ENCODE assay signal across 8 mouse cellular contexts in genomic region chr1:167636948-167637347, GRCm38 (mm10). TPM values are rescaled to one million over a fixed set of nuclear protein-coding genes. Genes with fewer than 3 reads are reported as not detected.
DNase-seq lines count a peak whose midpoint lies in the region; ATAC-seq and TF ChIP-seq lines count a peak whose summit lies in the region.
"Had no signal": no experiment of that assay in that cellular context is flagged by ENCODE, and none has a peak within 500 bp of the region (broad histone marks: within the 10 kb centered on the region; RNA-seq: fewer than 3 reads in every experiment).

No protein-coding gene starts in this region.

- no peak overlapping the region for H3K9ac ChIP-seq in forebrain, embryonic 12.5 days
- H3K9ac ChIP-seq in hindbrain, embryonic 13.5 days: no peak overlapping the region

- H3K9me3 ChIP-seq in forebrain, embryonic 12.5 days: no peaks in the 10 kb centered on the region
- no peaks in the 10 kb centered on the region for H3K9me3 ChIP-seq in hindbrain, embryonic 13.5 days

- POLR2A ChIA-PET in Patski (lab: Charles Lee): no interaction called here

- H3K4me1 ChIP-seq in forebrain, embryonic 12.5 days: no peaks in the 10 kb centered on the region
- no peaks in the 10 kb centered on the region; the same call in 1 of the 2 replicates for H3K4me1 ChIP-seq in hindbrain, embryonic 13.5 days (replicated peaks)

- H3K4me3 ChIP-seq in forebrain, embryonic 12.5 days (replicated peaks): no peak overlapping the region
- H3K4me3 ChIP-seq in hindbrain, embryonic 13.5 days: no peak overlapping the region

- TF ChIP-seq CTCF in Patski (IDR thresholded peaks at IDR 0.05): peak; percentile 82

- H3K27me3 ChIP-seq in Patski: peaks cover 26% of the 10 kb centered on the region
- H3K27me3 ChIP-seq in forebrain, embryonic 12.5 days: peaks cover 8% of the 10 kb centered on the region
- peaks cover 14% of the 10 kb centered on the region; the same call in 1 of the 2 replicates for H3K27me3 ChIP-seq in hindbrain, embryonic 13.5 days

- CTCF ChIA-PET in Patski (lab: Charles Lee): interaction anchor here (0.6 to 1.2 kb wide), 2 partner anchors 220 to 224 kb away, joined by 3 to 6 read pairs; no protein-coding TSS in a partner anchor

- no peak for DNase-seq in Patski (ENCODE audit: low read depth, low spot score)
- peak; percentile 59 for DNase-seq in c-Kit-positive CD71-positive TER-119-negative erythroid progenitor cells, embryonic 14.5 days (ENCODE audit: low read depth)
- DNase-seq in layer of hippocampus, postnatal 14 days (ENCODE audit: low spot score in 2 of 2): peak; percentile 75 to 81
- DNase-seq in right cerebral cortex, postnatal 25 days: peak; percentile 73

- H3K36me3 ChIP-seq in forebrain, embryonic 12.5 days (replicated peaks): no peaks in the 10 kb centered on the region
- H3K36me3 ChIP-seq in hindbrain, embryonic 13.5 days: peaks cover 5% of the 10 kb centered on the region; the same call in 1 of the 2 replicates

- no peak overlapping the region for H3K27ac ChIP-seq in forebrain, embryonic 12.5 days
- no peak overlapping the region for H3K27ac ChIP-seq in hindbrain, embryonic 13.5 days
- H3K27ac ChIP-seq: macrophage had no signal

- no peak overlapping the region for H3K4me2 ChIP-seq in forebrain, embryonic 12.5 days
- no peak overlapping the region for H3K4me2 ChIP-seq in hindbrain, embryonic 13.5 days

- ATAC-seq in Patski: peak; percentile 65
- ATAC-seq in forebrain, embryonic 12.5 days (ENCODE audit: low FRiP score): peak; percentile 68
- ATAC-seq in hindbrain, embryonic 13.5 days (ENCODE audit: low FRiP score): peak; percentile 52
- peak; percentile 92 for ATAC-seq in megakaryocyte progenitor cell, adult 5-6 weeks (replicated peaks; ENCODE audit: poor library complexity)

- 9% methylated on average over 3 of the region's 3 CpGs for WGBS in forebrain, embryonic 12.5 days
- WGBS in hindbrain, embryonic 13.5 days: 12% methylated on average over 3 of the region's 3 CpGs

- in situ Hi-C loops in Patski (cut with MboI; ENCODE audit: low pct_unique_long_range_greater_than_20kb): loop anchor here (25.0 kb wide), 1 partner anchor 425 kb away; no protein-coding TSS in a partner anchor

RNA-seq across cellular contexts. Expression of gene Rxrg, which starts 38.8 kb away (rescaled TPM):
- not detected for polyA plus RNA-seq in Patski (2021)
- polyA plus RNA-seq in forebrain, embryonic 12.5 days (2016; fragmentation: Nextera tagmentation; extraction: Ambion mirVana): 3.1 and 3.8 TPM in 2 replicates
- 8.8 and 10.1 TPM in 2 replicates for polyA plus RNA-seq in hindbrain, embryonic 13.5 days (2015; fragmentation: Nextera tagmentation; extraction: Ambion mirVana)
- total RNA-seq in layer of hippocampus, postnatal 14 days (2021): 1 to 10 TPM; 4.7 to 6.3 TPM
- not detected in 2 replicates for total RNA-seq in megakaryocyte progenitor cell, adult 5-6 weeks (2015)
- total RNA-seq in megakaryocyte progenitor cell, adult 5-6 weeks (2017): 0.10 TPM in 1 of 2 replicates, not detected in the other
- polyA plus RNA-seq: macrophage had no signal

RNA-seq across cellular contexts. Expression of gene Lmx1a, which starts 52.1 kb away (rescaled TPM):
- polyA plus RNA-seq in Patski (2021): 0.06 TPM
- 7.0 and 7.7 TPM in 2 replicates for polyA plus RNA-seq in forebrain, embryonic 12.5 days (2016; fragmentation: Nextera tagmentation; extraction: Ambion mirVana)
- polyA plus RNA-seq in hindbrain, embryonic 13.5 days (2015; fragmentation: Nextera tagmentation; extraction: Ambion mirVana): 9.2 and 10.1 TPM in 2 replicates
- 1 to 10 TPM in 1 of 2 experiments, under 1 TPM in 1; 0.31 to 1.3 TPM for total RNA-seq in layer of hippocampus, postnatal 14 days (2021)
- total RNA-seq in megakaryocyte progenitor cell, adult 5-6 weeks (2015): not detected in 2 replicates
- not detected in 2 replicates for total RNA-seq in megakaryocyte progenitor cell, adult 5-6 weeks (2017)
- polyA plus RNA-seq: macrophage had no signal
